Mouse (Mus musculus) lung, adult 2 months (tissue): Measurements from ENCODE around the gene Shroom3.

Experiments used
- CTCF ChIP-seq: fragments of 200-500 bp; IDR thresholded peaks from 2 replicates; pipeline ENCODE4 v1.5.1; 2011; ENCODE audit warnings: mild to moderate bottlenecking, low read length, control low read depth; ENCODE audit not compliant: insufficient read depth
- POLR2A ChIP-seq: fragments of 200-500 bp; IDR thresholded peaks from 2 replicates; pipeline ENCODE4 v1.6.1; 2011; ENCODE audit warnings: low read depth, mild to moderate bottlenecking, control low read depth, low read length, borderline replicate concordance; ENCODE audit errors: extremely low read depth

- TF ChIP-seq CTCF (no peak), POLR2A (no peak)
Measured at GRCm38 (mm10) chr5:92924851-92925477, 241.7 kb downstream of the Shroom3 start.
